Mouse (Mus musculus): ENCODE results near the gene Sesn1.

DNA sequence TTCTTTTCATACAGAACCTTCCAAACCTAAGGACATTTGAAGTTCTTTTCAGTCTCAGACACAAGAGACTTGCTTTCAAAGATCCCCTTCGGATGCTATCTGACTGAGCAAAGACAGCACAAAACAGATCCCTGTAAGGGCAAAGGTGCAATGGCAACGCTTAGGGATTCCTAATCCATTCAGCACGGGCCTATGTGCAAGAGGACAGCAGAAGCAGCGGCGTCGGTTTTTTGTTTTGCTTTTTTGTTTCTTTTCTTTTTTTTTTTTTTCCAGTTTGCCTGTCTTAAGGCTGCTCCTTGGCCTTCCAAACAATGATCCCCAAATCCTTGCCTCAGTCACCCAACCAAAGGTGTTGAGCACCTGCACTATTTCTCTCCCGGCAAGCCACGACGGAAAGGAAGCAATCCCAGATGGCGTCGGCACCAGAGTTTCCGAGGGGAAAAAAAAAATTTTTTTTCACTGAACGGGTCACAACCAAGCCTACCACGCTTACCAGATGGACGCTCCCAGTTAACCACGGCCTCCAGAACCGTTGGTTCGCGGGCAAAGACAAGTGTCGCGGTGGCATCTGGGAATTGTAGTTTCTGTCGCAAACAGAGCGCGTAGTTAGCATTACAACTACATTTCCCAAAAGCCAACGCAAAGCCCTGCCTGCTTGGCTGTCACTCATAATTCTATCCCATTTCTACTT lies 510 bp upstream of the Sesn1 start:
- no peak for TF ChIP-seq CEBPB (IDR thresholded peaks at IDR 0.05; ENCODE audit: insufficient read depth, poor library complexity, severe bottlenecking)
- TF ChIP-seq POLR2A (IDR thresholded peaks at IDR 0.05; ENCODE audit: insufficient read length, low read depth) = peak; percentile 48
- TF ChIP-seq E2F4 (IDR thresholded peaks at IDR 0.05; ENCODE audit: insufficient read depth) = peak; percentile 82

Data from myocyte (in vitro differentiated cells).